Mouse (Mus musculus) right cerebral cortex, postnatal 14 days (tissue): ENCODE measurements around the gene Gprc5c.
A peak's percentile ranks its signal among the peaks of the same experiment; 100 is the strongest.

ENCODE experiments used
- DNase-seq: peaks from one replicate; pipeline ENCODE4 v3.0.0; 2022

Gene Gprc5c

DNA sequence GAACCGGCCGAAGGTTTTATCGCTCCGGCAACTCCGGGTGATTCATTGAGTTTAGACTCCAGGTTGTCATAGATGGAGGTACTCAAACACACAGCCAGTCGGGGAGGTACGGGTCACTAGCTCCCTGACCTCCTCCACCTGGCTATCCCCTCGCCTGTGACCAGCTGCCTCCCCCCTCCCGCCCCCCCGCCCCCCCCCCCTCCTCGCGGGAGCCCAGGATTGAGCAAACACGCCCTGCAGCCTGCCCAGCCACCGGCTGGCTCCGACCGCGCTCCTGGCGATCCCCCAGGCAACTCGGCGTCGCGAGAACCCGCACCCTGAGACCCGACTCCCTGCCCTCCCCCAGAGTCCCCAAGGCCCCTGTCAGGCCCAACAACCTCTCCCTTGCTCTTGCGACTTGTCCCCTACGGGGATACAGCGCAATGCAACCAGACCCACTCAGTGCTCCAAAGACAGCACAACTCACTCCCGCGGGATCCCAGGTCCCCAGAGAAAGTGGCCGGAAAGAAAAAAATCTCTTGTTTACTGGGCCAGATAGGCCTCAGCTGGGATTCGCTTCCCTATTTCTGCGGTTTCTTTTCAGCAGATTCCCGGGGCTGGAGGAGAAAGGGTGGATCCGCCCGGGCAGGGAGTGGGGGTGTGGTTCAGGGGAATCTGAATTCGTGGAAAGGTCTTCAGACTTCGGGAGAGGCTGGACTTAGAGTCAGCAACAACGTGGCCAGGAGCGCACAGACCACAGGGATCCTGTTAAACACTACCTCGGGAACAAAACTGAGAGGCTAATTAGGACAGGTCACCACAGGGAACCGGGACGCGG lies at the start of gene Gprc5c:
TSS of gene Gprc5c (plus strand) at position 701 of the 817 bp plus-strand sequence.
- no peak for DNase-seq

DNA sequence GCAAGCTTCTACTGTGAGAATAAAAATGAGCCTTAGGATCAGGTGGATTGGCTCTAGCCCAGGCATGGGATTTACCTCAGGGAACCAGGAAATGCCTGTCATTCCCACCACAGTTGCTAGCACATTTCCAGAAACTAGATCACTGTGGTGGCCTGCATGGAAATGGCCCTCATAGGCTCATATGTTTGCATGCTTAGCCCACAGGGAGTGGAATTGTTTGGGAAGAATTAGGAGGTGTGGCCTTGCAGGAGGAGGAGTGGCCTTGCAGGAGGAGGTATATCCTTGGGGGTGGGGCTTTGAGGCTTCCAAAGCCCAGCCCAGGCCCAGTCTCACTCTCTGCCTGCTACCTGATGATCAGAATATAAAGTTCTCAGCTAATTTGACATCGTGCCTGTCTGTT lies 49.0 kb upstream of the Gprc5c start:
- no peak for DNase-seq

DNA sequence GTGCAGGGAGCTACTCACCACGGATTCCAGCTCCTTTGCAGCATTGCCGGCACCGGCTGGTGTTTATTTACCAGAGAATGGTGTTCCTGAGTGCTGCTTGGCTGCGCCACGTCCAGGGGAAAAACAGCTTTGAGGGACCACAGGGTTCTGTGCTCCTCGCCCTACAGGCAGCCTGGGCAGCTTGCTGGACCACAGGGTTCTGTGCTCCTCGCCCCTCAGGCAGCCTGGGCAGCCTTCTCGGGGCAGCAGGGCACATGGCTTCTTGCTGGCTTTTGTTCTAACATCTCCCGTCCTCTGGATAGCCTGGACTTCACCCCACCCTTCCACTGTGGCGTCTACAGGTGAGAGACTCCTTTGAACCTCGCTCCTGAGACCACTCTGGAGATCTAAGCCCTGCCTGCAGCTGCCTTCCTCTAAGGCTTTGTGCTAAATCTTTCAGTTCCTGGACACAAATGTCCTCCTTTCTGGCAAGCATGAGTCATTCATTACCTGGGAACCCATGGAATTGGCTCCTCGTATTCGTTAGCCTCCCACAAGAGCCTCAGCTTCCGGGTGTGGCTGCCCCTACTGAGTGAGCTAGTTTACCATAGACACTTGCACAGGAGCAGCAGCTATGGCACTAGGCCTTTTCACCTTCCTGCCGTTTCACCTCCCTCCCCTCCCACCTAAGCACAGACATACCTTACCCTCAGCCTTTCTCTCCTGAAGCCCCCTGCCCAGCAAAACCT lies 48.2 kb upstream of the Gprc5c start:
- no peak for DNase-seq

DNA sequence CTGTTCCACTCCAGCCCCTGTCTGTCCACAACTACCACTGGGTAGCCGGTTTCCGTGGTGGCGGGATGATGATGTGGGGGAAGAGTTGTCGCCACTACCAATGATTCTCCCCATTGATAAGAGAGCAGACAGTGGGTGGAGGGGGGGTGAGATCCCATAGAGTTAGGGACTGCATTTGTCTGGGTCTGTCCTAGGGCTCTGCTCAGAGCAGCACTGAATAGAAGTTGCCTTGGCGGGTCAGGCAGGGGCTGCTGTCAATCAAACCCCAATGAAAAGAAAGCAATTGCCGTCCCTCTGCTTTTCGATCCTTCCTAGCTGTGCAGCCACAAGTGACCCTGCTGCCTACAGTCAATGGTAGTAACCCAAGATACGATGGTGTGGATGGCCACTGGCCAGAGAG lies 47.0 kb upstream of the Gprc5c start:
- no peak for DNase-seq

DNA sequence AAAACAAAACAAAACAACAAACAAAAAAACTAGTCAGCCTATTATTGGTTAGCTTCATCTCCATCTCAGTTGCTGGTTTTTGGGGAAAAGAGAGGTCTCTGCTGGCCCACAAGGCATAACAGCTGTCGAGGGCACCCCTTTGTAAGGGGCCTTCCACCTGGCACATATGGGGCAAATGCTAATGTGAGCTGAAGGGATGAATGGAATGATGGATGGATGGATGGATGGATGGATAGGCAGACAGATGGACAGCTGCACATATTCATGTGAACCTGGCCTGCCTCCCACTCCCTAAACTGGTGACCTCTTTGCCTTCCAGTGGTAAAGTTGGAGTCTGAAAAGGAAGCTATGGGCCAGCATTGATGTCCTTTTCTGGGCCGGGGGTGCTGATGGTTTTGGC lies 43.9 kb upstream of the Gprc5c start:
- no peak for DNase-seq

DNA sequence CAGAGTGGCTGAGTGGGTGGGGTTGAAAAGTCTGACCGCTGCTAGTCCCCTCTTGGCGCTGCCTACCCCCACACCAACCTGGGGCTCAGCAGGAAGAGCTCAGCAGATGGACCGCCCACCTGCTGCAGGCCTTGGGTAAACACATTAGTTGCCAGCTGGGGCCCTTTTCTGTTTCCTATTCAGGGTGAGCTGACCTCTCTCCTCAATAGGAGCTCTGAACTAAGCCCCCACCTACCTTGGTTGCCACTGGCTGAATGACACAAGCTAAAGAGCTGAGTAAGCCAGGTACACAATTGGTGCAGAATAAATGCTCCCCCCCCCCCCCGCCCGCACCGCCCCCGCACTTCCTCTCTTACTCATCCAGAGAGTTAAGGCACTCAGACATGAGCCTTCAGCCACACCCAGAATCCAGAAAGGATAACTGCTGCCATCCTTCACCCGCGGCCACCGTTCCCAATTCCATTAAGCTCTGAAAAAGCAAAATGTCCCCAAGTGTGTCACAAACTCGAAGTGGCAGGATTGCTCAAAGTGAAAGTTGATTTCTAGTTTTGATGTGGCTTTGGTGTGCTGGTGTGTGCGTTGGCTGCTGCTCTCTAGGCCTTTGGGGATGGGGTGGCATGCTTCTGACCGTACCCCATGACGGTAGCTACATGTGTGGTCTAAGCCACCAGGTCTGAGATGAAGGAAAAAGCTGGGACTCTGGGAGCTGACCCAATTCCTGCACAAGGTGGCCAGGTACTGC lies 43.1 kb upstream of the Gprc5c start:
- no peak for DNase-seq

DNA sequence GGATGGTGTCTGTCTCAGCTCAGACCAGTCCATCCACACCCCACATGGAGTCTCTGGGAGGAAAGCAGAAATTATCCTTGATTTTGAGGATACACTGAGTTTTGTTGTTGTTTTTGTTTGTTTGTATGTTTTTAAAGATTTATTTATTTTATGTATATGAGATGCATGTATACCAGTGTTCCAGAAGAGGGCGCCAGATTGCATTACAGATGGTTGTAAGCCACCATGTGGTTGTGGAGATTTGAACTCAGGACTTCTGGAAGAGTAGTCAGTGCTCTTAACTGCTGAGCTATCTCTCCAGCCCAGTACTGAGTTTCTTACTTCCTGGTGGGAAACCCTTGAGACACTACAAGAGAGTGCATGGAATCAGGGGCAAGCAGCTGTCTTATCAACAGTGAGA lies 41.6 kb upstream of the Gprc5c start:
- DNase-seq = no peak

DNA sequence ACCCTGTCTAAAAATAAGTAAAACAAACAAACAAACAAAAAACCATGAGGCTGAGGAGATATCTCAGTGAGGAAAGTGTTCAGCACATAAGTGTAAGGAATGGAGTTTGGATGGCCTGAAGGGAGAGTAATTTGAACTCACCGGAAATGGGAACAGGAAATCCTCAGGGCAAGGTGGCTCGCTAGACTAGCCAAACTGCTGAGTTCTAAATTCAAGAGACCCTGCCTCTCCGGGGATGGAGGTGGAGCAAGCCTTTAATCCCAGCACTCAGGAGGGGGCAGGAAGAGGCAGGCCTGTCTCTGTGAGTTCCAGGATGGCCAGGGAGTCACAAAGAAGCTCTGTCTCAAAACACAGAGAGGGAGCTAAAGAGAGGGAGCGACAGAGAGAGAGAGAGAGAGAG lies 40.6 kb upstream of the Gprc5c start:
- no peak for DNase-seq

DNA sequence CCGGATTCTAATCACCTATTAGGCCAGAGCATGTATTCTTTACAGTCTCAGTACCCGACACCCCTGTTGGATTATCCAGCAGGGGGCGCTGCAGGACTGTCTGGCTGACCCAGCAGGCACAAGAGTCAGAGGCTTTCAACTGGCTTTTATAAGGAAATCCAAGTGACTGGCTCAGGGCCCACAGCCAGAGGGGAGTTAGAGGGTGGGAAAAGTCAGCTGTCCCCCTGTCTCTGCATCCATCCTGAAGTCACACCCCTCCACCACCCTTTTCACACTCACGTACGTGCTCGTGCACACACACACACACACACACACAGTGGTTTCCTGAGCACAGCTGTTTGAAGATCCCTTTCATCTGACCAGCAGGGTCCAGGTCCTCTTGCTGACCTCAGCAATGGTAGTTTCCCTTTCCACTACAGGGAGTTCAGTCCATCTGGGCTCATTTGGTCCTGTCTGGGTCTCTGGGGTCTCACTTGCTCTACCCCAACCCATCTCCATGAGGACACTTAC lies 38.2 kb upstream of the Gprc5c start:
- DNase-seq = peak; percentile 95

DNA sequence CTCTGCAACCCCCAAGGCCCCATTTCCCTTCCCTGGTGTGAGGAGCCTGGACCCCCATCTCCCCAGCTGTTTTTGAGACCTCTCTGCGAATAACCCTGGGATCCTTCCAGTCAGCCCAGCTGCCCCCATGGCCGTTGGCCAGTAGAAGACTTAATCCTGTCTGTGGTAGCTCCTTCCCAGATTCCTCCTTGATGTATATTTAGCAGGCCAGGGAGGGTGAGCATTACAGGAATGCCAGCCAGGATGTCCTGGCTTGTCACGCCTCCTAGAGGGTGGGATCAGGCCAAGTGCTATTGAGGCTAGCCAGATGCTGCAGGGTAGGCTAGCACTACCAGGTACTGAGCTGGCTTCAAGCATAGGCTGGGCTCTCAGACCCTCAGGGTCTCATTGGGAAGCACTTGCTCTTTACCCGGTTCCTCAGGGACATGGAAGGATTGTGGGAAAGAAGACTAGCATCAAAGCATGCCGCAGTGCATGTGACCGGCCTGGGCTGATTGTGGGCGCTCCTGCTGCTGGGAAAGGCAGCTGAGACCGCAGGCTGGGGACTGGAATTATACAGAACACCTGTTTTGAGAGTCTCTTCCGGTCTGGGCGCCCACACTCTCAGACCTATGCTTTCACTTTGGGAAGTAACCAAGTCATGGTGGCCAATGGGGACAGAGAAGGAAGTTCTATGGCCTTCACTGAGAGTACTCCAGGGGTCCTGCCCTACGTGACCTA lies 35.9 kb upstream of the Gprc5c start:
- DNase-seq = no peak

DNA sequence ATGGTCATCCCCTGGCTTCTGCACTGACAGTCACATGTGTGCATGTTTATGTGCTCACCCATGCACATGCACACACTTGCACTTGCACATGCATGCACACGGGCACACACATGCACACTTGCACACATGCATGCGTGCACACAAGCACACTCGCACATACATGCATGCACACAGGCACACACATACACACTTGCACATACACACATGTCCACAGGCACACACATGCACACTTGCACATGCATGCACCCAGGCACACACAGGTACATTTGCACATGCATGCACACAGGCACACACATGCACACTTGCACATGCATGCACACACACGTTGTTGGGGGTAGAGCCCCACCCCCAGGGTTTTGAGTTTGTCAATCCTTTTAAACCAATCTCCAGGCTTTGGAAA lies 34.0 kb upstream of the Gprc5c start:
- DNase-seq = no peak

DNA sequence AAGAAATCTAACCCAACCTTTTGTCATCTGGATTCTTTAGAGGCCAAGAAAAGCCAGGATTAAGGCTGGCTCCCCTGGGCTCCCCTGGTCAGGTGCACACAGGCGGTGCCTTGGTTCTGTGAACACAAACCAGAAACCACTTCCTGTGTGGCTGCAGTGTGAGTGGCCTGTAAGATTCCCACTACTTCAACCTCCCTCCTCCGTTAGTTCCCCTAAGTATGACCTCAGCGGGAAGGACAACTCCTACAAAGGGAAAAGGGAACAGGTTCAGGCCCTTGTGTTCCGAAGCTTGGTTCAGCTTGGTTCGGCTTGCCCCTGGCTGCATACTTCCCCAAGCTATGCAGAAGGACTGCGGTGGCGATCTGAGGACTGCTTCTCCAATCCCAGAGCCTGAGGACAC lies 32.8 kb upstream of the Gprc5c start:
- no peak for DNase-seq

DNA sequence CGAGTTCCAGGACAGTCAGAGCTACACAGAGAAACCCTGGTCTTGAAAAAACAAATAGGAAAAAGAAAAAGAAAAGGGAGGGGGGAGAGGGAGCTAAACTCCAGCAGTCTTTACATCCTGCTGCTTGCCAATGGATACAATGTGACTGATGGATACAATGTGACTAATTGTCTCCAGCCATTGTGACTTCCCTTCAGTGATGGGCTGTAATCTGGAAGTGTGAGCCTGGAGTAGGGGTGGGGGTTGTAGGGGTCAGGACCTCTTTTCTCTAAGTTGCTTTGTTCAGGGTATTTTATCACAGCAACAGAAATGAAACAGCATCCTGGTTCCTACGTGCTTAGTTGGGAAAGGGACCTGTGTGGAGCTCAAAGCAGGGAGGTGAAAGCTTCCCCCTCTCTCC lies 31.8 kb upstream of the Gprc5c start:
- no peak for DNase-seq

DNA sequence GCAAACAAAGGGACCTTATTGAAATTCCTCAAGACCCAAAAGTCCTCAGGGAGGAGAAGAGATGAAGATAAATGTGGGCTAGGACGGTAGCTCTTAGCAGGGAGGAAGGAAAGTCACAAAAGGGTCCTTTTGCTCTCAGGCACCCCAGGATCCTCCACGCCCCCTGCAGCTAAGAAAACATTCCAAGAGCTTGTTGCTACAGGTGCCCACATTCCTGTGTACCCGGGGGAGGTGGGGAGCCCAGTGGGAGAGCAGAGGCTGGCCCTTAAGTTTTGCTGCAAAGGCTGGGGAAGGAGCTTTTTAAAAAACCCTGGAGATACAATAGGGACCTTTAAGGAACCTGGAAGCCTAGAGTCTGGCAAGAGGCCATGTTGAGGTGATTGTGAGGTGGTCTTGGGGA lies 30.5 kb upstream of the Gprc5c start:
- no peak for DNase-seq

DNA sequence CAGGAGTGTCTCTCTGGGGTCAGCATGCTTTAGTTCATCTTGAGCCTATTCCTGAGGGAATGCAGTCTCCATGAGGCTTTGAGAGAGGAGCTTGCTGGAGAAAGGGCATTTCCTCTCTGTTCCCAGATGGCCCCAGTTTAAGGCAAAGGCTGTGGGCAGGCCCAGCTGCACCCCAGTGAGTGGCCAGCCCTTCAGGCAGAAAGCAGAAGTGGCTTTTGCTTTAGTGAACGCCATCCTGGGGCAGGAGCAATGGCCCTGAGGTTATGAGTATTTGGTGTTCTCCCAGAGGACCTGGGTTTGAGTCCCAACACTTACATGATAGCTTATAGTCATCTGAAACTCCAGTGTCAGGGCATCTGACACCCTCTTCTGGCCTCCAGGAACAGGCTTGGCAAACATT lies 29.6 kb upstream of the Gprc5c start:
- no peak for DNase-seq

DNA sequence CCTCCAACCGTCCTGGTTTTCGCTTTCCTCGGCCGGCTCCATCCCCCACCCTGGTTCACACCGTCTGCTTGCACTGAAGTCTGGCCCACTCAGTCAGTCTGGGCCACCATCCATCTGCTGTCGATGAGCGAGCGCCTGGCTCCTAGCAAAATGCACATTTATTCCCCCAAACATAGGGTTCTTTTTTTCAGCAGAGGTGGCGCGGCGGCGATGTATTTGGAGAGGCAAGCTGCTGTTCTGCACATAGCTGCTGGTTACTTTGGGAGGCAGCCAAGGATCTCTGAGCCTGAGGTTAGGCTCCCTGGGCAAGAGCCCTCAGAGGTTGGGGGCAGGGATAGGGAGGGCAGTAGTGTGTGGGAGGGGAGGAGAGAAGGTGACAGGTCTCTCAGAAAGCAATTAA lies 28.2 kb upstream of the Gprc5c start:
- peak; percentile 82 for DNase-seq

DNA sequence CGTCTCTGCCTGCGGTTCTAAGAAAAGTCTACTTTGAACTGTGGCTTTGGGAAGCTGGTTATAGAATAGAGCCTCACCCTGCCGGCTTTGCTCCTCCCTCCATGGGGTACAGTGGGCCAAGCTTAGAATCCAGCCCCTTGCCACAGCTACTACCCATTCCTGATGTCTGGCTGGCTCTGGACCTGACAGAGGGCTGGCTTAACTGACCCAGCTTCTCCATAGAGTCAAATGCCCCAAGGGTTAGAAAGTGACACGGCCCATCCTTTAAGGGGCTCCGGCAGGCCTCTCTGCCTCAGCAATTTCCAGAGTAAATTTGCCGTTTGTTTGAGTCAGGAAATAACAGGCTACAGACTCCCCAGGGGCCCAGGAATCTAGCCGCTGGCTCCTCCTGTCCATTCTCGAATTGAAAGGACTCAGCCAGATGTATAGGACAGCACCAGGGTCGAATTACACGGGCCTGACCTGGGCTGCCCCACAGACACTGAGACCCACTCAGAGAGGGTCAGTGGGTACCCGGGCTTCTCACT lies 27.7 kb upstream of the Gprc5c start:
- no peak for DNase-seq

DNA sequence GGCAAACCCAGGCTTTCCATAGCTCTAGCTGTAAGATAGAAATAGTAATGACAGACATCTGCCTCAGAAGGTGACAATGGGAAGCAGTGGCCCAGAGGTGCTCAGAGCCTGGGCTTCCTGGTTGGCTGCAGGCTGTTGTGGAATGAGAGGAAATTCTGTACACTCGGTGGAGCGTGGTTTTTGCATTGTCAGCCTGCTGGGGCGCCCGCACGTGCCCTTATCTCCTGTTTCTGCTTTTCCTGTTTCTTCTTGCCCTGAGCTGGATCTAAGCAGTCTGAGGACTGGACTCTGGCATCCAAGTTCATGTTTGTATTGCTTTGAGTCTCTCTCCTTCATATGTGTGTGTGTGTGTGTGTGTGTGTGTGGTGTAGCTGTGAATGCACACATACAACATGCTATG lies 24.3 kb upstream of the Gprc5c start:
- no peak for DNase-seq

DNA sequence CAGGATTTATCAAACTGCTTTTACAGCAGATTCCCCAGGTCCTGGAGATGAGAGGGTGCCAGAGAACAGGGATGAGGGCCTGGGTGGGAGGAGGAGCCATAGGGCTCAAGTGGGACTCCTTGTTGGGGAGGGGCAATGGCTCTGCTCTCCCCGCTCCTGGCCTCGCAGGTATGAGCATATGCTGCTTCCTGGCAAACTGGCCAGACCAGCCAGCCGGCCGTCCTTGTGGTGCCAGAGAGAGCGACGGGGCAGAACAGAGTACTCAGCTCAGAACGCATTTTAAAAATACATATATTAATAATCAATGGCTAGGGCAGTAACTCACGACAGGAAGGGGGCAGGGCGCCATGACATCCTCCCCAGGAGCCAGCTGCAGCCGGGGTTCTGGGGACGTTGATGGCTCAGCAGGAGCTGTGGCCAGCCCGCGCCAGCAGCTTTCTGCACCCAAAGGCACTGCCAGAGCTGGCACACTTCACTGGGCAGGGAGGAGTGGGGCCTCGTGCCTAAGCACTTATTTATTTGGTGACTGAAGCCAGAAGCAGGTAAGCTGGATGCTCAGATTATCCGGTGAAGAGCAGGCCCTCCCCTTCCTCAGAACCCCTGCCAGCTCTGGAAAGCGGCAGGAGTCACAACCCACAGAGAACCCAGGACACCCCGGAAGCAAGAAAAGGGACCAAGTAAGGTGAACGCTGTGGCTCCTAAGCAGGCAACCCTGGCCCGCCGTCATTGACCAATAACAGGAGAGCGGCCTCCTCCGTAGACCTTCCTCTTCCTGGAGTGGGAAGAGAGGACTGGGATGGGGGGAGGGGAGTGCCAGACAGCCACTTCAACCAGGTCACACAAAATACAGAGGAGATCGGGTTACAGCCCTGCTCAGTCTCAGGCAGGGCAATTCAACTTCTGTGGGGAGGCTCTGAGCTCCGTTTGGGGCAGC lies 21.2 kb upstream of the Gprc5c start:
- DNase-seq = no peak

DNA sequence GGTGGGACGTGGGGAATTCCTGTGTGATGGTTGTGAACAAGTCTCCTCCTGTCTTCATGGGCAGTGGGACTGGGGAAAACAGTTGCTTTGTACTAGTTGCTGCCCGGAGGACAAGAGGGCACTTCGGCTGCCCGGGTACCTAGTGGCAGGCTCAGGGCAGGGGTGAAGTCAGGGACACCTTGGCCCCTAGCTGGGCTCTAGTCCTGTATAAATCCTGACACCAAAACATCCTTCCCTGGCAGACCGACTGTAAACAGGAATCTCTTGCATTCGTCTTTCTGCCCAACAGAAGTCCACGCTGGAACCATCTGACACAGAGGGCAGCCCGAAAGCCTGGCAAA lies 20.5 kb upstream of the Gprc5c start:
- no peak for DNase-seq

DNA sequence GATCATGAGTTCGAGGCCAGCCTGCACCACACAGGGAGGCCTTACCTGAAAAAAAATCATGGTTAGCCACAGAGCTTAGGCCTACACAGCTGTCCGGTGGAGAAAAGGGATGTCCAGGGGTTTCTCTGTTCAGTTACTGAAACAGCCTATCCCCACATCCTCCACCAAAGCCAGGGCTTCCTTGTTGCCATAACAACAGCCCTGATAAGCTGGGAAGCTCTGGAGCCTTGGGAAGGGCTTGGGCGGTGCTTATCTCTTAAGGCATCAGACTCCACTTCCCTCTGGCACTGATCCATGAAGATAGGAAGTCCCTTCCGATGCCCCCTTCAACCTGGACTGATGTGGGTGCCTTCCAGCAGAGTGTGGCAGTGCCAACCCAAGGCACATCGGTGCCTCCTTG lies 17.8 kb upstream of the Gprc5c start:
- no peak for DNase-seq
